Mouse (Mus musculus): ENCODE results near the gene Fblim1. TPM values are rescaled to one million over a fixed set of nuclear protein-coding genes. Genes with fewer than 3 reads are reported as not detected.

Fblim1 gene
- polyA plus RNA-seq, 1 experiment from 2014 or later, result 76.1 TPM

- H3K36me3 ChIP-seq (ENCODE audit: control insufficient read depth, insufficient read depth, low read length), result no peaks in the 10 kb centered on the region
- H3K4me2 ChIP-seq (ENCODE audit: low read depth, low read length), result no peak overlapping the region
- WGBS, result 63% methylated on average over 6 of the region's 6 CpGs
- H3K4me1 ChIP-seq (replicated peaks; ENCODE audit: control insufficient read depth, insufficient read depth, low read length), result peaks cover 17% of the 10 kb centered on the region
- ATAC-seq (ENCODE audit: low read depth), result peak; percentile 42; the same call in 1 of the 2 replicates
- H3K9me3 ChIP-seq (ENCODE audit: control insufficient read depth, low read length), result no peaks in the 10 kb centered on the region
- no peak overlapping the region for H3K9ac ChIP-seq (ENCODE audit: low read length)
- H3K27me3 ChIP-seq (ENCODE audit: control insufficient read depth, insufficient read depth, low read depth, low read length), result no peaks in the 10 kb centered on the region
- no peak overlapping the region for H3K4me3 ChIP-seq (ENCODE audit: low read length)
- no peak overlapping the region for H3K27ac ChIP-seq (ENCODE audit: low read length)
Observed at GRCm38 (mm10) chr4:141609538-141609937, 3.6 kb upstream of the Fblim1 start.

DNA sequence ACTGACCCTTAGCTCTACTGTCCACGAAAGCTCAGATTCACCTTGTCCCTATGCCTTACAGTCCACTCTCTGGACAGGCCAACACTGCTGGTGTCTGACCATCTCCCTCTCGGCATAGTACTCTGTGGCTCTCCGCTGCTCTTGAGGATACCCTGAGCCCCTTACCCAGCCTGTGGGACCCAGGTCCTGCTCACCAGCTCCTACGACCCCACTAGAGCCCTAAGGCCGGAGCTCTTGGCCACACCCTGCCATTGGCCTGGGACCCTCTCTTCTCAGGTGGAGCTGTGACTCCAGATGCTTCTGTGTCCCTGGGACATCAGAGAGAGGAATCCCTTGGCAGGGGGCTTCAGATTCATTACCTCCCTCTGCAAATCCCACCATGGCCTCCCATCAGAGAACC is 475 bp downstream of the Fblim1 start:
- Histone ChIP-seq H3K36me3 (ENCODE audit: control insufficient read depth, insufficient read depth, low read length) (no peaks in the 10 kb centered on the region), H3K27ac (ENCODE audit: low read length) (peak overlapping the region; percentile 72; the same call in 1 of the 2 replicates), H3K9me3 (ENCODE audit: control insufficient read depth, low read length) (no peaks in the 10 kb centered on the region), H3K4me1 (replicated peaks; ENCODE audit: control insufficient read depth, insufficient read depth, low read length) (peaks cover 37% of the 10 kb centered on the region), H3K27me3 (ENCODE audit: control insufficient read depth, insufficient read depth, low read depth, low read length) (no peaks in the 10 kb centered on the region), H3K4me3 (ENCODE audit: low read length) (no peak overlapping the region), H3K4me2 (ENCODE audit: low read depth, low read length) (no peak overlapping the region), H3K9ac (ENCODE audit: low read length) (no peak overlapping the region)
- WGBS, result 84% methylated on average over 5 of the region's 5 CpGs
- no peak for ATAC-seq (ENCODE audit: low read depth)

- peak overlapping the region; percentile 27 for H3K9ac ChIP-seq (ENCODE audit: low read length)
- H3K27me3 ChIP-seq (ENCODE audit: control insufficient read depth, insufficient read depth, low read depth, low read length), result no peaks in the 10 kb centered on the region
- 12% methylated on average over 8 of the region's 8 CpGs for WGBS
Observed at GRCm38 (mm10) chr4:141604493-141604892, 1.4 kb downstream of the Fblim1 start.

DNA sequence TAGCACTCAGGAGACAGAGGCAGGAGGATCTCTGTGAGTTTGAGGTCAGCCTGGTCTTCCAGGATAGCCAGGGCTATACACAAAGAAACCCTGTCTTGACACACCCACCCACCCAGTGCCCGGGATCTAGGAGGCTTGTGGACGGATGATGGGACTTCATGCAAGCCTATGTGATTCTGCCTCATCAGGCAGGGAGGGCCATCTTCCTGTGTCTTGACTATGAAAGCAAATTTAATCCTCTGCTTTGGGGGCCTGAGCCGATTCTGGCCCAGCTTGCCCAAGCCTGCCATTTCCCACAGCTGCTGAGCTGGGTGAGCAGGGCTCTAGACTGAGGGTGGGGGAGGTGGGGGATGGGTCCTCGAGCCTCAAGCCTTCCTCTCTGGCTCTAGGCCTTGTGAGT is 2.0 kb downstream of the Fblim1 start:
- H3K36me3 ChIP-seq (ENCODE audit: control insufficient read depth, insufficient read depth, low read length), result no peaks in the 10 kb centered on the region
- no peak overlapping the region for H3K4me2 ChIP-seq (ENCODE audit: low read depth, low read length)
- H3K4me1 ChIP-seq (replicated peaks; ENCODE audit: control insufficient read depth, insufficient read depth, low read length), result peaks cover 39% of the 10 kb centered on the region
- H3K9me3 ChIP-seq (ENCODE audit: control insufficient read depth, low read length), result no peaks in the 10 kb centered on the region
- no peak for ATAC-seq (ENCODE audit: low read depth)
- no peak overlapping the region for H3K4me3 ChIP-seq (ENCODE audit: low read length)
- H3K27ac ChIP-seq (ENCODE audit: low read length), result peak overlapping the region; percentile 77
- WGBS, result 56% methylated on average over 4 of the region's 4 CpGs
- H3K27me3 ChIP-seq (ENCODE audit: control insufficient read depth, insufficient read depth, low read depth, low read length), result no peaks in the 10 kb centered on the region
- H3K9ac ChIP-seq (ENCODE audit: low read length), result peak overlapping the region; percentile 27; the same call in 1 of the 2 replicates

More at GRCm38 (mm10) chr4:141604493-141604892, 1.4 kb downstream of the Fblim1 start:
- Histone ChIP-seq H3K36me3 (ENCODE audit: control insufficient read depth, insufficient read depth, low read length) (no peaks in the 10 kb centered on the region), H3K27ac (ENCODE audit: low read length) (peak overlapping the region; percentile 77), H3K9me3 (ENCODE audit: control insufficient read depth, low read length) (no peaks in the 10 kb centered on the region), H3K4me2 (ENCODE audit: low read depth, low read length) (no peak overlapping the region), H3K4me1 (replicated peaks; ENCODE audit: control insufficient read depth, insufficient read depth, low read length) (peaks cover 41% of the 10 kb centered on the region), H3K4me3 (ENCODE audit: low read length) (no peak overlapping the region)
- peak; percentile 75 for ATAC-seq (ENCODE audit: low read depth)

- H3K4me1 ChIP-seq (replicated peaks; ENCODE audit: control insufficient read depth, insufficient read depth, low read length), result peaks cover 45% of the 10 kb centered on the region
- no peak overlapping the region for H3K4me2 ChIP-seq (ENCODE audit: low read depth, low read length)
- H3K36me3 ChIP-seq (ENCODE audit: control insufficient read depth, insufficient read depth, low read length), result no peaks in the 10 kb centered on the region
- 66% methylated on average over 11 of the region's 11 CpGs for WGBS
- H3K9ac ChIP-seq (ENCODE audit: low read length), result no peak overlapping the region
- no peaks in the 10 kb centered on the region for H3K27me3 ChIP-seq (ENCODE audit: control insufficient read depth, insufficient read depth, low read depth, low read length)
- peak overlapping the region; percentile 11 for H3K27ac ChIP-seq (ENCODE audit: low read length)
- no peak for ATAC-seq (ENCODE audit: low read depth)
- no peak overlapping the region for H3K4me3 ChIP-seq (ENCODE audit: low read length)
- no peaks in the 10 kb centered on the region for H3K9me3 ChIP-seq (ENCODE audit: control insufficient read depth, low read length)
Observed at GRCm38 (mm10) chr4:141602523-141603223, 3.2 kb downstream of the Fblim1 start.

GRCm38 (mm10) chr4:141601148-141601862 is 4.6 kb downstream of the Fblim1 start:
- WGBS, result 67% methylated on average over 12 of the region's 12 CpGs
- Histone ChIP-seq H3K27ac (ENCODE audit: low read length) (no peak overlapping the region), H3K27me3 (ENCODE audit: control insufficient read depth, insufficient read depth, low read depth, low read length) (no peaks in the 10 kb centered on the region), H3K9me3 (ENCODE audit: control insufficient read depth, low read length) (no peaks in the 10 kb centered on the region), H3K36me3 (ENCODE audit: control insufficient read depth, insufficient read depth, low read length) (no peaks in the 10 kb centered on the region), H3K4me2 (ENCODE audit: low read depth, low read length) (no peak overlapping the region), H3K9ac (ENCODE audit: low read length) (no peak overlapping the region), H3K4me3 (ENCODE audit: low read length) (no peak overlapping the region), H3K4me1 (replicated peaks; ENCODE audit: control insufficient read depth, insufficient read depth, low read length) (peaks cover 46% of the 10 kb centered on the region)
- no peak for ATAC-seq (ENCODE audit: low read depth)

DNA sequence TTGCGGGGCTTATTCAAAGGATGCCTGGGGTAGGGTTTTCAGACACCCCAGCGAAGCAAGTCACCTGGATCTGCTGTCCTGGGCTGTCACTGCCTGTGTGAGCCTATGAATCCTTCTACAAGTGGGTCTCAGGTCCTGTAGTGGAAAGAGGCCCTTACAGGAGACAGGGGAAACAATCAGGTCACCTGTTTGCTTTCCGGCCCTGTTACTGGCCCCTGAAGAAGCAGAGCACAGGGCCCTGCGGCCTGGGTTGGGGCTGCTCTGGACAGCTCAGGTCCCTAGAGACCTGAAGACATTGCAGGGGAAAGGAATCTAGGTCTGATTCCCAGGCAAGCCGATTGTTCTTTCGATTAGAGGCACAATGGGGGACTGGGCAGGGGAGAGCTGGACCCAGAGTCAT is 5.5 kb downstream of the Fblim1 start:
- Histone ChIP-seq H3K9ac (ENCODE audit: low read length) (no peak overlapping the region), H3K9me3 (ENCODE audit: control insufficient read depth, low read length) (no peaks in the 10 kb centered on the region), H3K4me1 (replicated peaks; ENCODE audit: control insufficient read depth, insufficient read depth, low read length) (peaks cover 42% of the 10 kb centered on the region), H3K27me3 (ENCODE audit: control insufficient read depth, insufficient read depth, low read depth, low read length) (no peaks in the 10 kb centered on the region), H3K4me3 (ENCODE audit: low read length) (no peak overlapping the region), H3K36me3 (ENCODE audit: control insufficient read depth, insufficient read depth, low read length) (no peaks in the 10 kb centered on the region), H3K27ac (ENCODE audit: low read length) (peak overlapping the region; percentile 55; the same call in 1 of the 2 replicates), H3K4me2 (ENCODE audit: low read depth, low read length) (no peak overlapping the region)
- 46% methylated on average over 6 of the region's 6 CpGs for WGBS
- ATAC-seq (ENCODE audit: low read depth), result no peak

GRCm38 (mm10) chr4:141599251-141600141 is 6.4 kb downstream of the Fblim1 start:
- peak overlapping the region; percentile 74 for H3K4me3 ChIP-seq (ENCODE audit: low read length)
- ATAC-seq (ENCODE audit: low read depth), result peak; percentile 18; the same call in 1 of the 2 replicates
- H3K4me2 ChIP-seq (ENCODE audit: low read depth, low read length), result peak overlapping the region; percentile 90
- under 1% methylated on average over 39 of the region's 57 CpGs for WGBS
- H3K27me3 ChIP-seq (ENCODE audit: control insufficient read depth, insufficient read depth, low read depth, low read length), result no peaks in the 10 kb centered on the region
- peaks cover 33% of the 10 kb centered on the region for H3K4me1 ChIP-seq (replicated peaks; ENCODE audit: control insufficient read depth, insufficient read depth, low read length)
- H3K27ac ChIP-seq (ENCODE audit: low read length), result peak overlapping the region; percentile 93
- H3K36me3 ChIP-seq (ENCODE audit: control insufficient read depth, insufficient read depth, low read length), result peaks cover 4% of the 10 kb centered on the region
- no peaks in the 10 kb centered on the region for H3K9me3 ChIP-seq (ENCODE audit: control insufficient read depth, low read length)
- peak overlapping the region; percentile 86 for H3K9ac ChIP-seq (ENCODE audit: low read length)

GRCm38 (mm10) chr4:141598894-141599250 is 7.0 kb downstream of the Fblim1 start:
- Histone ChIP-seq H3K9me3 (ENCODE audit: control insufficient read depth, low read length) (no peaks in the 10 kb centered on the region), H3K4me3 (ENCODE audit: low read length) (peak overlapping the region; percentile 74), H3K27ac (ENCODE audit: low read length) (peak overlapping the region; percentile 93), H3K27me3 (ENCODE audit: control insufficient read depth, insufficient read depth, low read depth, low read length) (no peaks in the 10 kb centered on the region), H3K36me3 (ENCODE audit: control insufficient read depth, insufficient read depth, low read length) (peaks cover 10% of the 10 kb centered on the region), H3K4me2 (ENCODE audit: low read depth, low read length) (peak overlapping the region; percentile 90), H3K4me1 (replicated peaks; ENCODE audit: control insufficient read depth, insufficient read depth, low read length) (peaks cover 27% of the 10 kb centered on the region), H3K9ac (ENCODE audit: low read length) (peak overlapping the region; percentile 86)
- WGBS, result 2% methylated on average over 9 of the region's 9 CpGs
- ATAC-seq (ENCODE audit: low read depth), result no peak

Data from lung, embryonic 16.5 days (tissue).